Mouse (Mus musculus): ENCODE results near the gene Plin4. TPM values are rescaled to one million over a fixed set of nuclear protein-coding genes. Genes with fewer than 3 reads are reported as not detected.
"Not testable (repeated sequence)": the region's sequence is repeated elsewhere in the genome, so short reads cannot be mapped to it uniquely, and the experiment has no call there.

The Plin4 gene
- polyA plus RNA-seq, 1 experiment from 2014 or later: 0.04 TPM

DNA sequence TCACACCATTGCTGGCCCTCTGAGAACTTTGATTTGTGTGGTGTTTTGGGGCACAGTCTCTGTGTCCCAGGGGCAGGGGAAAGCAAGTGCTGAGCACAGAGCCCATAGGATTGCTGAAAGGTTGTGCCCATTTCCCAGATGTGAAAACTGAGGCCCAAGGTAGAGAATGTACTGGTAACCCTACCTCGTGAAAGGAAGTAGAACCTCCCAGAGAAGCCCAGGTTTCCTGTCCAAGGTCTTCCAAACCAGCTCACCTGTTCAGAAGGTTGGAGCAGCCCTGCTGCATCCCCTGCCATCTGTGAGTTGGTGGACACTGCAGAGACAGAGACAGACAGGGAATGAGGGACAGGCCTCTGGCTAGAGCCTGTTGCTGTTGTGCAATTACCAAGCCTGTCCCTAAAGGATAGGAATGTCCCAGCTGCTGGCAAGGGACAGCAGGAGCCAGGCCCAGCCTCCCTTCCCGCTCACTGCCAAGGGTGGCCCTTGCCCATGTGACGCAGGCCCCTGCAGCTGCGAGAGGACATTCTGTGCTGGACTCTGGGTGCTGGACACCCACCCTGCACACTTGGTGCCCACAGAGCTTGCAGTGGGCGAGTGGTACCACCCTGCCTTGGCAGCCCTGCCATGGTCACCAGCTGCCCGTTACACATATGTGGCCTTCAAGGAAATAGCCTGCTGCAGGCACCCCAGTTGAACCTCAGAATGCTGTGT is 1.1 kb downstream of the Plin4 start:
- H3K4me1 ChIP-seq: no peaks in the 10 kb centered on the region
- ATAC-seq (ENCODE audit: low FRiP score, low read depth): no peak
- no peaks in the 10 kb centered on the region for H3K27me3 ChIP-seq
- no peak overlapping the region for H3K4me3 ChIP-seq
- no peak overlapping the region for H3K9ac ChIP-seq
- no peaks in the 10 kb centered on the region for H3K9me3 ChIP-seq
- no peak overlapping the region for H3K4me2 ChIP-seq (replicated peaks)
- H3K27ac ChIP-seq: no peak overlapping the region
- peaks cover 26% of the 10 kb centered on the region for H3K36me3 ChIP-seq
- 77% methylated on average over 6 of the region's 6 CpGs for WGBS

DNA sequence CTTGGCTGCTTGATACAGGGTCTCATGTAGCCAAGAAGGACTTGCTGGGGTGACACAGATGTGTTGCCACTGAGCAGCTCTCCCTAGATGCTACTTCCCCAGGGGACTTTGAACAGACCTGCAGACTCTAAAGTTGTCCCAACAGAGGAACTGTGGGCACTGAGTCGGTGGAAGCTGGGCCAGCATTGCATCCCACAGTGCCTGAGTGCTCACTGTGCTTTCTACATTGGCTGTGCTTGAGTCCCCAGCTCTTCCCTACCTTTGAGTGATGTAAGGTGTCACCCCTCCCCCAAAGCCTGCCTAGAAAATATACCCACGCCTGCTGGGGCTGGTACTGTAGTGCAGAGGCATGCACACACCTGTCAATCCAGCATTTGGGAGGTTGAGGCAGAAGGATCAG is 1.9 kb downstream of the Plin4 start:
- Histone ChIP-seq H3K9ac (no peak overlapping the region), H3K36me3 (peaks cover 33% of the 10 kb centered on the region), H3K4me2 (replicated peaks) (no peak overlapping the region), H3K27ac (no peak overlapping the region), H3K4me1 (no peaks in the 10 kb centered on the region), H3K27me3 (no peaks in the 10 kb centered on the region), H3K4me3 (no peak overlapping the region), H3K9me3 (no peaks in the 10 kb centered on the region)
- ATAC-seq (ENCODE audit: low FRiP score, low read depth): no peak
- WGBS: 56% methylated on average over 2 of the region's 2 CpGs

DNA sequence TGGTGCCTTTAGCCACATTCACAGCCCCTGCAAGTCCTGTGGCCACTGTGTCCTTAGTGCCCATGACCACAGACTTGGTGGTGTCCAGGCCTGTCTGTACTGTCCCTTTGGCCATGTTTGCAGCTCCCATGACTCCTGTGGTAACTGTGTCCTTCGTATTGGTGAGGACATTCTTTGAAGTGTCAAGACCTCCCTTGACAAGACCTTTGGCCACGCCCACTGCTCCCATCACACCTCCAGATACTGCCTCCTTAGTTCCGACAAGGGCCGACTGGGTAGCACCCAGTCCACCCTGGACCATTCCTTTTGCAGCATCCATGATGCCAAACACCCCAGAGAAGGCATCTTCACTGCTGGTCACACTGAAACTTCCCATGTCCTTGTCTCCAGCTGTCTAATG is 2.6 kb downstream of the Plin4 start:
- Histone ChIP-seq H3K4me3 (no peak overlapping the region), H3K9ac (no peak overlapping the region), H3K4me1 (no peaks in the 10 kb centered on the region), H3K27ac (no peak overlapping the region), H3K4me2 (replicated peaks) (no peak overlapping the region), H3K36me3 (peaks cover 38% of the 10 kb centered on the region), H3K9me3 (no peaks in the 10 kb centered on the region), H3K27me3 (no peaks in the 10 kb centered on the region)
- WGBS: 66% methylated on average over 4 of the region's 4 CpGs
- no peak for ATAC-seq (ENCODE audit: low FRiP score, low read depth)

DNA sequence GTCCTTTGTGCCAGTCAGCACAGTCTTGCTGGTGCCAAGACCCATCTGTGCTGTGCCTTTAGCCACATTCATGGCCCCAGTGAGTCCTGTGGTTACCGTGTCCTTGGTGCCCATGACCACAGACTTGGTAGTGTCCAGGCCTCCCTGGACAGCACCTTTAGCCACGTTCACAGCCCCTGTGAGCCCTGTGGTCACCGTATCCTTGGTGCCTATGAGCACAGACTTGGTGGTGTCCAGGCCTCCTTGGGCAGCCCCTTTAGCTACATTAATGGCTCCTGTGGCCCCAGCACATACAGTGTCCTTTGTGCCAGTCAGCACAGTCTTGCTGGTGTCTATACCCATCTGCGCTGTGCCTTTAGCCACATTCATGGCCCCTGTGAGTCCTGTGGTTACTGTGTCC is 3.2 kb downstream of the Plin4 start:
- not testable (repeated sequence) for H3K27me3 ChIP-seq; H3K4me2 ChIP-seq (replicated peaks); H3K9me3 ChIP-seq; H3K9ac ChIP-seq; H3K4me3 ChIP-seq; H3K4me1 ChIP-seq; H3K27ac ChIP-seq; ATAC-seq (ENCODE audit: low FRiP score, low read depth)
- WGBS: 98% methylated on average over 4 of the region's 4 CpGs
- H3K36me3 ChIP-seq: peaks cover 43% of the 10 kb centered on the region

DNA sequence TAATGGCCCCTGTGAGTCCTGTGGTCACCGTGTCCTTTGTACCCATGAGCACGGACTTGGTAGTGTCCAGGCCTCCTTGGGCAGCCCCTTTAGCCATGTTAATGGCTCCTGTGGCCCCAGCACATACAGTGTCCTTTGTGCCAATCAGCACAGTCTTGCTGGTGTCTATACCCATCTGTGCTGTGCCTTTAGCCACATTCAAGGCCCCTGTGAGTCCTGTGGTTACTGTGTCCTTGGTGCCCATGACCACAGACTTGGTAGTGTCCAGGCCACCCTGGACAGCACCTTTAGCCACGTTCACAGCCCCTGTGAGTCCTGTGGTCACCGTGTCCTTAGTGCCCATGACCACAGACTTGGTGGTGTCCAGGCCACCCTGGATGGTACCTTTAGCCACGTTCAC is 4.8 kb downstream of the Plin4 start:
- not testable (repeated sequence) for H3K9ac ChIP-seq; H3K27ac ChIP-seq; H3K9me3 ChIP-seq; H3K4me2 ChIP-seq (replicated peaks); H3K4me1 ChIP-seq; H3K4me3 ChIP-seq; ATAC-seq (ENCODE audit: low FRiP score, low read depth); H3K27me3 ChIP-seq
- H3K36me3 ChIP-seq: peaks cover 59% of the 10 kb centered on the region
- 89% methylated on average over 2 of the region's 5 CpGs for WGBS

DNA sequence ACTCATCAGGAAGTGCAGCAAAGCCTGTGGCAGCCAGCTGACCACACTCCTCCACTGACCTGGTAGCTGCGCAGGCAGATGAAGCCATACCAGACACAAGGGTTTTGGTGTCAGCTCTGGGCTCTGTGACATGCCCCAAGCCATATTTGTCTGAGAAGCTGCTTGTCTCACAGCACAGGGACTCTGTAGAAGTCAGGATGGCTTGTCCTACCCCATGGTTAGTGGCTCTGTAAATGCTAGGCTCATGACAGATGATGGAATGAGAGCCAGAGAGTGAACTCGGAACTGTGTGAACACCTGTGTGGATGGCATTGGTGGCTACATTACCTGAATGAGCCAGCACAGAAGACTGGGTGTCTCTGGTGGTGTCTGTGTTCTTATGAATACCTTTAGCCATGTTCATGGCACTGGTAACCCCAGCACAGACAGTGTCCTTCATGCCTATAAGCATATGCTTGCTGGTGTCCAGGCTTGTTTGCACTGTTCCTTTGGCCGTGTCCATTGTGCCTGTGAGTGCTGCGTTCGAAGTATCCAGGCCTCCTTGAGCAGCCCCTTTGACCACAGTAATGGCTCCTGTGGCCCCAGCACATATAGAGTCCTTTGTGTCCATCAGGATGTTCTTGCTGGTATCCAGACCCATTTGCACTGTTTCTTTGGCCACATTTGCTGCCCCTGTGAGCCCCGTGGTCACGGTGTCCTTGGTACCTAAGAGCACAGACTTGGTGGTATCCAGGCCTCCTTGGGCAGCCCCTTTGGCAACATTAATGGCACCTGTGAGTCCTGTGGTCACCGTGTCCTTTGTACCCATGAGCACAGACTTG is 5.9 kb downstream of the Plin4 start:
- no peaks in the 10 kb centered on the region for H3K4me1 ChIP-seq
- no peak overlapping the region for H3K9ac ChIP-seq
- H3K27me3 ChIP-seq: no peaks in the 10 kb centered on the region
- H3K4me2 ChIP-seq (replicated peaks): no peak overlapping the region
- H3K9me3 ChIP-seq: no peaks in the 10 kb centered on the region
- H3K27ac ChIP-seq: no peak overlapping the region
- H3K4me3 ChIP-seq: no peak overlapping the region
- no peak for ATAC-seq (ENCODE audit: low FRiP score, low read depth)
- H3K36me3 ChIP-seq: peaks cover 68% of the 10 kb centered on the region
- WGBS: 96% methylated on average over 8 of the region's 8 CpGs

DNA sequence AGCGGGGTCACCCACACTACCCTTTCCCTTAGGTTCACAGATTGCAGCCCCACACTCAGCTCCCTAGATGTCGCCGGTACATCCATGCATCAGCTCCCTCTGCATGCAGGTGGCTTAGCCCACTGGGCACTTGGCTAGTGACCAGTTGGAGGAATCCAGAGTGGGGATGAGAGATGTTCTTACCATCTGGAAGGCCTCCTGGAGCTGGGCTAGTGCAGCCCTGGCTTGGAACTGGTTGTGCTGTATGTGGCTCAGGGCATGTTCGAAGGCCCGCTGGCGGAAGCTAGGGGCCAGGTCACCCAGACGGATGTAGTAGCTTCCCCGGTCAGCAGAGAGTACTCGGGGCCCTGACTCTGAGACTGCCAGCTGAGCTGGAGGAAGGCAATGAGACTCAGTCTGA is 6.7 kb downstream of the Plin4 start:
- H3K36me3 ChIP-seq: peaks cover 71% of the 10 kb centered on the region
- no peak for ATAC-seq (ENCODE audit: low FRiP score, low read depth)
- WGBS: 97% methylated on average over 9 of the region's 9 CpGs

DNA sequence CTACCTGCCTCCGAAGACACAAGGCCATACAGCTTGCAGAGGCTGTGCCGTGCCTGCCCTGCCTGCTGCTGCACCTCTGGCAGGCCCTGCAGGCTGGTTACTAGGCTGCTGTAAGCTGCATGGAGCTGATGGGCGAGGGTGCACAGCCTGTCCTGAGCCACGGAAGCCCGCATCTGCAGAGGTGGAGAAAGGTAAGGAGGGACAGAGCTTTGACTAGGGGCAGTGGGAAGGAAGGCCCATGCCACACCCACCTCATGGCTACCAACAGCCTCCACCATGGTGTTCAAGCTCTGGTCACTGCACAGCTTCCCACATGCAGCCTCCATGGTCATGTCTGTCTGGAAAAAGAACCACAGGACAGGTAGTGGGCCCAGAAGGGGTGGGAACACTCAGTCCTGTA is 7.4 kb downstream of the Plin4 start:
- no peak overlapping the region for H3K4me3 ChIP-seq
- 92% methylated on average over 5 of the region's 5 CpGs for WGBS
- no peak overlapping the region for H3K4me2 ChIP-seq (replicated peaks)
- ATAC-seq (ENCODE audit: low FRiP score, low read depth): no peak
- H3K4me1 ChIP-seq: no peaks in the 10 kb centered on the region
- H3K27me3 ChIP-seq: no peaks in the 10 kb centered on the region
- H3K9me3 ChIP-seq: no peaks in the 10 kb centered on the region
- H3K36me3 ChIP-seq: peaks cover 73% of the 10 kb centered on the region
- H3K9ac ChIP-seq: no peak overlapping the region
- H3K27ac ChIP-seq: no peak overlapping the region

More for the DNA sequence above, 6.7 kb downstream of the Plin4 start:
- H3K27me3 ChIP-seq: no peaks in the 10 kb centered on the region
- no peak overlapping the region for H3K4me2 ChIP-seq (replicated peaks)
- no peak overlapping the region for H3K4me3 ChIP-seq
- H3K27ac ChIP-seq: no peak overlapping the region
- no peaks in the 10 kb centered on the region for H3K4me1 ChIP-seq
- no peaks in the 10 kb centered on the region for H3K9me3 ChIP-seq
- H3K9ac ChIP-seq: no peak overlapping the region

DNA sequence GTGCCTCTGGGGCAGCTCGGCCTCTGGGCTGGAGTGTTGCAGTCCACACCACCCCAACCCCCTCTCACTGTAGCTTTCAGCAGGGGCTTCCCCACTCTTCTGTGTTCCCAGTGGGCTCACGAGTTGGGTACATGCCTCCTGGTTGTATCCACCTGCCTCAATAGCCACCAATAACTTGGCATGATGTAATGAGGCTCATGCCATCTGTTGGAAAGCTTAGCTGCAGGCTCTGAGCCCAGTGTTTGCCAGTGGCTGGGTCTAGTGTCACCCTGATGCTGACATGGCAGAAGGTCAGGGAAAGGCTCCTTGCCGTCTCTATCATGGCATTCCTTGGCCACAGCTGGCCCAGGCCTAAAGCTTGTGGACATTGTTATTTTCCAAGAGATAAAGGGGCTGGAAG is 8.8 kb downstream of the Plin4 start:
- H3K4me2 ChIP-seq (replicated peaks): no peak overlapping the region
- H3K4me1 ChIP-seq: no peaks in the 10 kb centered on the region
- 95% methylated on average over 3 of the region's 3 CpGs for WGBS
- no peak for ATAC-seq (ENCODE audit: low FRiP score, low read depth)
- no peak overlapping the region for H3K9ac ChIP-seq
- peaks cover 83% of the 10 kb centered on the region for H3K36me3 ChIP-seq
- no peak overlapping the region for H3K27ac ChIP-seq
- H3K27me3 ChIP-seq: no peaks in the 10 kb centered on the region
- no peaks in the 10 kb centered on the region for H3K9me3 ChIP-seq
- no peak overlapping the region for H3K4me3 ChIP-seq

DNA sequence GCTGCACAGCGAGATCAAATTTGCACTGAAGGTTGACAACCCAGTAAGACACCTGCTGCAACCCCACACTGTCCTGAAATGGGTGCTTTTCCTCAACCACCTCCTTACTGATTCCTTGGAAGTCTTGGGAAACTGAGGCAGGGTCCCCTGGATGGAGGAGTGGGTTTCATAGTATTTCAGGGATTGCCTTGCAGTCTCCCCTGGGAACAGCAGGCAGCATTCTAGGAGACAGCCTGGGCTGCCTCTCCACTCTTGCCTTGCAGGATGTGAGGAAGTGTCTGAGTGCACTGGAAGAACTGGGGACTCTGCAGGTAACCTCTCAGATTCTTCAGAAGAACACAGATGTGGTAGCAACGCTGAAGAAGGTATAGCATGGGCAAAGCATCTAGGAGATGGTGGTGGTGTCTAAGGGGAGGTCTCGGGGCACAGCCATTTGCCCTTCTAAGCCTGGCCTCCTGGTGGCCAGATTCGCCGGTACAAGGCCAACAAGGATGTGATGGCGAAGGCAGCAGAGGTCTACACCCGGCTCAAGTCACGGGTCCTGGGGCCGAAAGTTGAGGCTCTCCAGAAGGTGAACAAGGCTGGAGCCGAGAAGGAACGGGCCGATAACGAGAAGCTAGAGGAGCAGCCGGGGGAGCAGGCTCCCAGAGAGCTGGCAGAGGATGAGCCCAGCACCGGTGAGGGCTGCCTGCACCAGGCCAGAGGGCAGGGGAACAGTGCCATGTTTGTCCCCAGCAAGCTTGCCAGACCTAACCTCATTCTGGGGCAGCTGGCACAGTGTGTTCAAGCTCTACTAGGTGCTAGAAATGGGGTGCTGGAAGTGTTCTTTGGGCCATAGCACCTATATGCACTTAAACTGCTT is 10.7 kb downstream of the Plin4 start:
- ATAC-seq (ENCODE audit: low FRiP score, low read depth): no peak
- Histone ChIP-seq H3K27ac (no peak overlapping the region), H3K4me1 (no peaks in the 10 kb centered on the region), H3K9me3 (no peaks in the 10 kb centered on the region), H3K36me3 (peaks cover 97% of the 10 kb centered on the region), H3K27me3 (no peaks in the 10 kb centered on the region), H3K4me2 (replicated peaks) (no peak overlapping the region), H3K4me3 (no peak overlapping the region), H3K9ac (no peak overlapping the region)
- WGBS: 90% methylated on average over 15 of the region's 15 CpGs

DNA sequence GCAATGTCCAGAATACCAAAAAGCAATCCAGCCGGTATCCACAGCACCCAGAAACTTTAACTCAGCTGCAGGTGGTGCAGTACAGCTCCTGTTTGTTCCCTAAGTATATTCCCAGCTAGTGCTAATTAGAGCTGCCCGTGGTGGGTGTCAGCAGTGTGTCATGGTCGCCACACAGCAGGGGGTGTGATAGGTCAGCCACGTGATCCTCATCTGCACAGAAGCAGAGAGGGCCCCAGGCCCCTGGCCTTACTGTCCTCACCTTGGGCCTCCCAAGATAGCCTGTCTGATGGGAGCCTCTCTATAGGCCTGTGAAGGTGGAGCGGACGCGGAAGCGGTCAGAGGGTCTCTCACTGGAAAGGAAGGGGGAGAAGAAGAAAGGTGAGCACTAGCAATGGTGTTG is 11.4 kb downstream of the Plin4 start:
- Histone ChIP-seq H3K4me3 (no peak overlapping the region), H3K9ac (no peak overlapping the region)
- ATAC-seq (ENCODE audit: low FRiP score, low read depth): no peak

DNA sequence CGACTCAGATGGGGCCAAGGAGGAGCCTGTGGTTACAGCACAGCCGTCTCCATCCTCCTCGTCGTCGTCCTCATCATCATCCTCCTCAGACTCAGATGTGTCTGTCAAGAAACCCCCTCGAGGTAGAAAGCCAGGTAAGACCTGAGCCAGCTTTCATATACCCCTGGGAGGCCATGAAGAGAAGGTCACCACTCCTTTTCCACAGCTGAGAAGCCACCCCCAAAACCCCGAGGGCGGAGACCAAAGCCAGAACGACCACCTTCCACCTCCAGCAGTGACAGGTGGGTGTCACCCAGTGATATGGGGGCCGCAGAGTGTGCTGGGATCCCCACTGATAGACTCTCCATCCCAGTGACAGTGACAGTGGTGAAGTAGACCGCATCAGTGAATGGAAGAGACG is 12.7 kb downstream of the Plin4 start:
- Histone ChIP-seq H3K4me3 (no peak overlapping the region), H3K27me3 (no peaks in the 10 kb centered on the region), H3K4me1 (no peaks in the 10 kb centered on the region), H3K9me3 (no peaks in the 10 kb centered on the region), H3K36me3 (peaks cover 91% of the 10 kb centered on the region), H3K27ac (no peak overlapping the region), H3K9ac (no peak overlapping the region), H3K4me2 (replicated peaks) (no peak overlapping the region)
- WGBS: 93% methylated on average over 12 of the region's 12 CpGs
- no peak for ATAC-seq (ENCODE audit: low FRiP score, low read depth)

More for the DNA sequence above, 11.4 kb downstream of the Plin4 start:
- Histone ChIP-seq H3K4me1 (no peaks in the 10 kb centered on the region), H3K9me3 (no peaks in the 10 kb centered on the region), H3K36me3 (peaks cover 97% of the 10 kb centered on the region), H3K27me3 (no peaks in the 10 kb centered on the region), H3K4me2 (replicated peaks) (no peak overlapping the region), H3K27ac (no peak overlapping the region)
- WGBS: 94% methylated on average over 8 of the region's 8 CpGs

All from limb, embryonic 13.5 days (tissue).